Mouse (Mus musculus) liver, embryonic 14.5 days (tissue): Measurements from ENCODE around the gene Xylt1.

Source experiments
- CTCF ChIP-seq: IDR thresholded peaks from 2 replicates; pipeline ENCODE4 v1.5.1; 2016; ENCODE audit warnings: antibody characterized with exemption, low read depth, control low read depth
- EP300 ChIP-seq: IDR thresholded peaks from 2 replicates; pipeline ENCODE4 v1.6.1; 2016; ENCODE audit warnings: antibody characterized with exemption, low read depth

DNA sequence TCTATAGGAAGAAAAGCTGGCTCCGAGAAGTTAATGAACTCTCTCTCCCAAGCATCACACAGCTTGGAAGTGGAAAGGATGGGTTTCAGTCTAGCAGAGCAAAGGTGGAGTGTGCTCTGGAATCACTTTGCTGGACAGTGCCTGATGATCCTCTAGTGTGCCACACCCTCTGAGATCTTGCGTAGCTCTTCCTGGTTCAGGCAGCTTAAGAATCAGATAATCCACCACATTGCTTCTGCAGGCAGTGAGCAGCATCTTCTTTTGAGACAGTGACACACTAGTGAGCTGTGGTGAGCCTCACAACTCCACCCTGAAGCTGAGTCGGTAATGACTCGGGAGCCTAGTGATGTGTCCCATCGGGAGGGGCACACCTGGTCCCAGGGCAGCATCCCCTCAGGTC lies 159.2 kb downstream of the Xylt1 start:
- TF ChIP-seq CTCF: no peak
- no peak for TF ChIP-seq EP300
